Mouse (Mus musculus): ENCODE data around the gene Abca17.

DNA sequence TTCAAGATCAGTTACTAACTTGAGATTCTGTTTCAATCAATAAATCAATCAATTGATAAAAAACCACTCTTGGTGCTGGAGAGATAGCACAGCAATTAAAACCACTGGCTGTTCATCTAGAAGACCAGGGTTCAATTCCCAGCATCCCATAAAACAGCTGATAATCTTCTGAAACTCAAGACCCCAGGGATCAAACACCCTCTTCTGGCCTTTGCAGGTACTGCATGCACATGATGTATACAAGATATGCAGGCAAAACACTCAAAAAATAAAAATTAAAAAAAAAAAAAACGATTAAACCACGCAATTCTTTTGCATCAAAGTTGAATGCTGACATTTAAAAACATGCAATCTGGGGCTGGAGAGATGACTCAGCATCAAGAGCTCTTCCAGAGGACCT, 102.2 kb downstream of the Abca17 start:
- TF ChIP-seq CTCF (IDR thresholded peaks at IDR 0.05; ENCODE audit: insufficient read depth, low read depth, low read length) (no peak), POLR2A (IDR thresholded peaks at IDR 0.05; ENCODE audit: insufficient read depth, low read depth, low read length) (no peak)
